Mouse (Mus musculus): ENCODE measurements around the gene Bend5. TPM values are rescaled to one million over a fixed set of nuclear protein-coding genes. Genes with fewer than 3 reads are reported as not detected.

Bend5 gene
- 10 to 100 TPM in 1 of 2 experiments, 1 to 10 TPM in 1; 3.8 to 10.6 TPM for total RNA-seq (2023)

GRCm38 (mm10) chr4:111414818-111415488 is at the start of gene Bend5:
TSS of gene Bend5 (plus strand) at chr4:111415006.

Measured in T-cell, adult 66 days (primary cell).